Mouse (Mus musculus): ENCODE measurements around the gene Nsa2. TPM values are rescaled to one million over a fixed set of nuclear protein-coding genes. Genes with fewer than 3 reads are reported as not detected.

Gene Nsa2
- polyA plus RNA-seq, 1 experiment from 2014 or later: 58.1 TPM

GRCm38 (mm10) chr13:97087421-97087820 lies 50.3 kb downstream of the Nsa2 start:
- ATAC-seq: no peak
- WGBS: 95% methylated on average over 6 of the region's 6 CpGs
- Histone ChIP-seq H3K4me3 (ENCODE audit: low read depth, low read length) (no peak overlapping the region), H3K27me3 (replicated peaks; ENCODE audit: control insufficient read depth, insufficient read depth, low read length) (no peaks in the 10 kb centered on the region), H3K36me3 (ENCODE audit: control insufficient read depth, insufficient read depth) (no peaks in the 10 kb centered on the region), H3K4me2 (replicated peaks; ENCODE audit: low read depth) (no peak overlapping the region), H3K27ac (ENCODE audit: low read depth, low read length) (no peak overlapping the region), H3K9me3 (ENCODE audit: control insufficient read depth) (no peaks in the 10 kb centered on the region), H3K9ac (ENCODE audit: low read depth, low read length) (no peak overlapping the region), H3K4me1 (replicated peaks; ENCODE audit: control insufficient read depth, insufficient read depth, low read length) (no peaks in the 10 kb centered on the region)
- no peak for TF ChIP-seq CTCF (IDR thresholded peaks at IDR 0.05; ENCODE audit: low read depth)

- no peaks in the 10 kb centered on the region for H3K27me3 ChIP-seq (replicated peaks; ENCODE audit: control insufficient read depth, insufficient read depth, low read length)
- 63% methylated on average over 8 of the region's 9 CpGs for WGBS
- no peak for ATAC-seq
- TF ChIP-seq CTCF (IDR thresholded peaks at IDR 0.05; ENCODE audit: low read depth): no peak
- H3K27ac ChIP-seq (ENCODE audit: low read depth, low read length): no peak overlapping the region
- H3K4me2 ChIP-seq (replicated peaks; ENCODE audit: low read depth): no peak overlapping the region
- no peak overlapping the region for H3K4me3 ChIP-seq (ENCODE audit: low read depth, low read length)
- no peaks in the 10 kb centered on the region for H3K9me3 ChIP-seq (ENCODE audit: control insufficient read depth)
- H3K4me1 ChIP-seq (replicated peaks; ENCODE audit: control insufficient read depth, insufficient read depth, low read length): no peaks in the 10 kb centered on the region
- no peaks in the 10 kb centered on the region for H3K36me3 ChIP-seq (ENCODE audit: control insufficient read depth, insufficient read depth)
- no peak overlapping the region for H3K9ac ChIP-seq (ENCODE audit: low read depth, low read length)
Observed at GRCm38 (mm10) chr13:97086316-97086715, 51.4 kb downstream of the Nsa2 start.

- no peak overlapping the region for H3K9ac ChIP-seq (ENCODE audit: low read depth, low read length)
- H3K27ac ChIP-seq (ENCODE audit: low read depth, low read length): no peak overlapping the region
- no peaks in the 10 kb centered on the region for H3K36me3 ChIP-seq (ENCODE audit: control insufficient read depth, insufficient read depth)
- no peak for TF ChIP-seq CTCF (IDR thresholded peaks at IDR 0.05; ENCODE audit: low read depth)
- no peak overlapping the region for H3K4me3 ChIP-seq (ENCODE audit: low read depth, low read length)
- WGBS: 76% methylated on average over 7 of the region's 7 CpGs
- no peak for ATAC-seq
- H3K9me3 ChIP-seq (ENCODE audit: control insufficient read depth): no peaks in the 10 kb centered on the region
- no peaks in the 10 kb centered on the region for H3K27me3 ChIP-seq (replicated peaks; ENCODE audit: control insufficient read depth, insufficient read depth, low read length)
- no peak overlapping the region for H3K4me2 ChIP-seq (replicated peaks; ENCODE audit: low read depth)
- H3K4me1 ChIP-seq (replicated peaks; ENCODE audit: control insufficient read depth, insufficient read depth, low read length): no peaks in the 10 kb centered on the region
Observed at GRCm38 (mm10) chr13:97082432-97082831, 55.3 kb downstream of the Nsa2 start.

DNA sequence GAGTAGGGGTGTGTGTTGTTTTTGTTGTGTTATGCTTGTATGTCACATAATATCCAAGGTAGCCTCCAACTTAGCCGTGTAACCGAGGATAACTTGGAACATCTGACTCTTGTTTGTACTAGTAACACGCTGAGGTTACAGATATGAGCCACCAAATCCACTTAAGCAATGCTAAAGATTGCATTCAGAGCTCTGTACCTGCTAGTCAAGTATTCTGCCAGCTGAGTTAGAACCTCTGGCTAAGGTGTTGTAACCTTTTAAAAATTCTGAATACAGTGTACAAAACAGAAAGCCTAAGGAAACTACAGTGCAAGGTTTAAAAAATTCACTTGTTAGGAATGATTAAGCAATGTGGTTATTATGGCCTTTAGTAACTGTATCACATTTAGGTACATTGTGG lies 57.1 kb downstream of the Nsa2 start:
- Histone ChIP-seq H3K9ac (ENCODE audit: low read depth, low read length) (no peak overlapping the region), H3K4me3 (ENCODE audit: low read depth, low read length) (no peak overlapping the region), H3K27me3 (replicated peaks; ENCODE audit: control insufficient read depth, insufficient read depth, low read length) (no peaks in the 10 kb centered on the region), H3K4me2 (replicated peaks; ENCODE audit: low read depth) (no peak overlapping the region), H3K27ac (ENCODE audit: low read depth, low read length) (no peak overlapping the region), H3K4me1 (replicated peaks; ENCODE audit: control insufficient read depth, insufficient read depth, low read length) (no peaks in the 10 kb centered on the region), H3K9me3 (ENCODE audit: control insufficient read depth) (no peaks in the 10 kb centered on the region), H3K36me3 (ENCODE audit: control insufficient read depth, insufficient read depth) (no peaks in the 10 kb centered on the region)
- no peak for TF ChIP-seq CTCF (IDR thresholded peaks at IDR 0.05; ENCODE audit: low read depth)
- 86% methylated on average over 3 of the region's 3 CpGs for WGBS
- ATAC-seq: no peak

DNA sequence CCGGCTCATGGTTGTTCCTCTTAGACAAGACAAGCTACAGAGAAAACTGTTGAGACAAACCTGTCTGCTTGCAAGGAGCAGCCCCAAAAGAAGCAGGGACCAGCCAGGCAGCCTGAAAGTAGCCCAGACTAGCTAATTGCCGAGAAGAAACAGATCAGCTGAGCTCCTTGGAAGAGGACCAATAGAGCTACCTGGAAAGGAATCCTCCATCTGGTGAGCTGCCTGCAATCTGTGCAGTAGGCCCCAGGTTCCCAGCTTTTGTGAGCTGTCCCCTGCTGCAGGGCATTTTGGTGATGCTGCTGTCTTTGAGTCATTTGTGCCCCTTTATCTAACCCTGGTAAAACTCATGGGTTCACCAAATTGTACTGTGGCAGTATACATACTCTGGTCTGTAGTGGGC lies 57.5 kb downstream of the Nsa2 start:
- H3K36me3 ChIP-seq (ENCODE audit: control insufficient read depth, insufficient read depth): no peaks in the 10 kb centered on the region
- no peak overlapping the region for H3K27ac ChIP-seq (ENCODE audit: low read depth, low read length)
- H3K9me3 ChIP-seq (ENCODE audit: control insufficient read depth): no peaks in the 10 kb centered on the region
- H3K4me1 ChIP-seq (replicated peaks; ENCODE audit: control insufficient read depth, insufficient read depth, low read length): no peaks in the 10 kb centered on the region
- H3K4me3 ChIP-seq (ENCODE audit: low read depth, low read length): no peak overlapping the region
- no peak for ATAC-seq
- WGBS: 73% methylated on average over 2 of the region's 2 CpGs
- no peak overlapping the region for H3K4me2 ChIP-seq (replicated peaks; ENCODE audit: low read depth)
- no peak for TF ChIP-seq CTCF (IDR thresholded peaks at IDR 0.05; ENCODE audit: low read depth)
- H3K27me3 ChIP-seq (replicated peaks; ENCODE audit: control insufficient read depth, insufficient read depth, low read length): no peaks in the 10 kb centered on the region
- H3K9ac ChIP-seq (ENCODE audit: low read depth, low read length): no peak overlapping the region

Other genes with a start within 250 kb of the Nsa2 start
- 6.7 and 8.0 TPM in 2 replicates for gene Gcnt4, start 213.2 kb downstream of the Nsa2 start, polyA plus RNA-seq (2015; fragmentation: Nextera tagmentation; extraction: Ambion mirVana)
- gene 1700029F12Rik, start 103.6 kb downstream of the Nsa2 start, polyA plus RNA-seq (2015; fragmentation: Nextera tagmentation; extraction: Ambion mirVana): not detected in 2 replicates
- 0.78 and 0.90 TPM in 2 replicates for gene Fam169a, start 70.7 kb downstream of the Nsa2 start, polyA plus RNA-seq (2015; fragmentation: Nextera tagmentation; extraction: Ambion mirVana)
- 3.5 and 4.2 TPM in 2 replicates for gene Gm6169, start 38.7 kb downstream of the Nsa2 start, polyA plus RNA-seq (2015; fragmentation: Nextera tagmentation; extraction: Ambion mirVana)
- gene Gfm2, start within 50 bp of the Nsa2 start, polyA plus RNA-seq (2015; fragmentation: Nextera tagmentation; extraction: Ambion mirVana): 16.8 and 19.0 TPM in 2 replicates
- gene Hexb, start 60.4 kb upstream of the Nsa2 start, polyA plus RNA-seq (2015; fragmentation: Nextera tagmentation; extraction: Ambion mirVana): 273 and 300 TPM in 2 replicates
- 2.3 and 2.6 TPM in 2 replicates for gene Enc1, start 103.2 kb upstream of the Nsa2 start, polyA plus RNA-seq (2015; fragmentation: Nextera tagmentation; extraction: Ambion mirVana)